Mouse (Mus musculus): ENCODE results near the gene Car5a. TPM values are rescaled to one million over a fixed set of nuclear protein-coding genes. Genes with fewer than 3 reads are reported as not detected.

The Car5a gene
- polyA plus RNA-seq, 1 experiment from 2014 or later, result not detected

DNA sequence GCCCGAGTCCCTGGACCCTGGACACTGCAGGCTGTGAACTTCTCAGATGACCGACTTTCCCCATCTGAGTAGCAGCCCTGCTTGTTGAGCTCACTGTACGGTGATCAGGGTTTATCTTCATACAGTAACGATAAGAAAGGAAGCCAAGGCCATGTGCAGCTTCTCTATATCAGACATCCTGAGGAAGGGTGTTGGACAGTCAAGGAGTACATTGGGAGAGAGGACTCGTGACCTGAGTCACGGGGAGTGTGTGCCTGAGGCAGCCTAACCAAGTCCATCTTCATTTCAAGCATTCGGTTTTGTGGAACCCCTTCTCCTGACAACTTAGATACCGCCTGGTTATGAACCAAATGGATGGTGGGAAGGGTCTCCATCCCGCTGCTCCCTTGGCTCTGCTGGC, 69.2 kb downstream of the Car5a start:
- Histone ChIP-seq H3K27ac (peak overlapping the region; percentile 63), H3K36me3 (no peaks in the 10 kb centered on the region), H3K9me3 (no peaks in the 10 kb centered on the region), H3K27me3 (ENCODE audit: insufficient read depth, poor library complexity, severe bottlenecking) (peaks cover 28% of the 10 kb centered on the region), H3K4me1 (peaks cover 37% of the 10 kb centered on the region), H3K4me3 (no peak overlapping the region)
- 64% methylated on average over 9 of the region's 9 CpGs for WGBS
- no peak for DNase-seq (ENCODE audit: low spot score)

GRCm38 (mm10) chr8:121875045-121875444, 69.7 kb downstream of the Car5a start:
- Histone ChIP-seq H3K27me3 (ENCODE audit: insufficient read depth, poor library complexity, severe bottlenecking) (peaks cover 28% of the 10 kb centered on the region), H3K4me3 (no peak overlapping the region), H3K4me1 (peaks cover 36% of the 10 kb centered on the region), H3K9me3 (no peaks in the 10 kb centered on the region), H3K36me3 (no peaks in the 10 kb centered on the region), H3K27ac (peak overlapping the region; percentile 63)
- no peak for DNase-seq (ENCODE audit: low spot score)
- 58% methylated on average over 3 of the region's 3 CpGs for WGBS

- Histone ChIP-seq H3K9me3 (no peaks in the 10 kb centered on the region), H3K36me3 (no peaks in the 10 kb centered on the region), H3K27ac (peak overlapping the region; percentile 31), H3K4me3 (no peak overlapping the region), H3K4me1 (peaks cover 36% of the 10 kb centered on the region), H3K27me3 (ENCODE audit: insufficient read depth, poor library complexity, severe bottlenecking) (peaks cover 28% of the 10 kb centered on the region)
- peak; percentile 87 for DNase-seq (ENCODE audit: low spot score)
- WGBS, result 49% methylated on average over 9 of the region's 9 CpGs
Measured at GRCm38 (mm10) chr8:121874031-121874430, 70.7 kb downstream of the Car5a start.

GRCm38 (mm10) chr8:121871833-121872440, 72.8 kb downstream of the Car5a start:
- peak overlapping the region; percentile 10 for H3K4me3 ChIP-seq
- H3K36me3 ChIP-seq, result no peaks in the 10 kb centered on the region
- H3K9me3 ChIP-seq, result no peaks in the 10 kb centered on the region
- DNase-seq (ENCODE audit: low spot score), result no peak
- peaks cover 24% of the 10 kb centered on the region for H3K27me3 ChIP-seq (ENCODE audit: insufficient read depth, poor library complexity, severe bottlenecking)
- 39% methylated on average over 10 of the region's 10 CpGs for WGBS
- H3K27ac ChIP-seq, result peak overlapping the region; percentile 48; the same call in 1 of the 2 replicates
- peaks cover 36% of the 10 kb centered on the region for H3K4me1 ChIP-seq

GRCm38 (mm10) chr8:121870190-121870589, 74.5 kb downstream of the Car5a start:
- H3K36me3 ChIP-seq, result no peaks in the 10 kb centered on the region
- peaks cover 25% of the 10 kb centered on the region for H3K4me1 ChIP-seq
- peaks cover 23% of the 10 kb centered on the region for H3K27me3 ChIP-seq (ENCODE audit: insufficient read depth, poor library complexity, severe bottlenecking)
- no peak overlapping the region for H3K27ac ChIP-seq
- H3K9me3 ChIP-seq, result no peaks in the 10 kb centered on the region
- whole genome bisulfite sequencing, result 79% methylated on average over 2 of the region's 2 CpGs
- no peak for DNase-seq (ENCODE audit: low spot score)
- H3K4me3 ChIP-seq, result no peak overlapping the region

GRCm38 (mm10) chr8:121868896-121869295, 75.8 kb downstream of the Car5a start:
- H3K4me1 ChIP-seq, result peaks cover 12% of the 10 kb centered on the region
- H3K36me3 ChIP-seq, result no peaks in the 10 kb centered on the region
- WGBS, result 81% methylated on average over 7 of the region's 7 CpGs
- DNase-seq (ENCODE audit: low spot score), result no peak
- H3K27me3 ChIP-seq (ENCODE audit: insufficient read depth, poor library complexity, severe bottlenecking), result peaks cover 23% of the 10 kb centered on the region
- no peak overlapping the region for H3K4me3 ChIP-seq
- H3K9me3 ChIP-seq, result no peaks in the 10 kb centered on the region
- H3K27ac ChIP-seq, result no peak overlapping the region

GRCm38 (mm10) chr8:121868196-121868595, 76.5 kb downstream of the Car5a start:
- Histone ChIP-seq H3K9me3 (no peaks in the 10 kb centered on the region), H3K4me3 (no peak overlapping the region), H3K27ac (no peak overlapping the region), H3K36me3 (no peaks in the 10 kb centered on the region), H3K4me1 (peaks cover 10% of the 10 kb centered on the region), H3K27me3 (ENCODE audit: insufficient read depth, poor library complexity, severe bottlenecking) (peaks cover 19% of the 10 kb centered on the region)
- WGBS, result 82% methylated on average over 5 of the region's 5 CpGs
- no peak for DNase-seq (ENCODE audit: low spot score)

Small RNAs within 50 kb of the gene (microRNA-seq; reads per million reads assigned to microRNA genes)
- gene Mir7237, result 0.76 reads per million

Other genes with a start within 250 kb of the Car5a start
- 0.74 and 1.4 TPM in 2 replicates for gene Jph3, start 215.3 kb downstream of the Car5a start, polyA plus RNA-seq (2016; fragmentation: Nextera tagmentation; extraction: Ambion mirVana)
- gene Klhdc4, start 115.3 kb downstream of the Car5a start, polyA plus RNA-seq (2016; fragmentation: Nextera tagmentation; extraction: Ambion mirVana), result 44.3 and 54.4 TPM in 2 replicates
- gene Slc7a5, start 37.2 kb downstream of the Car5a start, polyA plus RNA-seq (2016; fragmentation: Nextera tagmentation; extraction: Ambion mirVana), result 18.7 and 20.9 TPM in 2 replicates
- 35.8 and 58.5 TPM in 2 replicates for gene Banp, start 4.8 kb upstream of the Car5a start, polyA plus RNA-seq (2016; fragmentation: Nextera tagmentation; extraction: Ambion mirVana)

Data from heart, embryonic 10.5 days (tissue).